Mouse (Mus musculus): ENCODE results near the gene Slc7a11.
A peak's percentile ranks its signal among the peaks of the same experiment; 100 is the strongest.

GRCm38 (mm10) chr3:50300952-50301303 is 142.5 kb downstream of the Slc7a11 start:
- peak; percentile 93 for TF ChIP-seq CTCF (IDR thresholded peaks at IDR 0.05; ENCODE audit: low read depth)
- no peak for TF ChIP-seq EP300 (optimal IDR thresholded peaks at IDR 0.05)
